Mouse (Mus musculus): ENCODE data around the gene Fanca.

- TF ChIP-seq CTCF (IDR thresholded peaks at IDR 0.05; ENCODE audit: low read depth, low read length): no peak
- TF ChIP-seq EP300 (IDR thresholded peaks at IDR 0.05; ENCODE audit: insufficient read depth, low read depth, low read length): no peak
Observed at GRCm38 (mm10) chr8:123271147-123271546, 47.2 kb downstream of the Fanca start.

Measured in ES-Bruce4 (cell line).